Mouse (Mus musculus) megakaryocyte progenitor cell, adult 5-6 weeks (primary cell): ENCODE results near the gene Lrat. TPM values are rescaled to one million over a fixed set of nuclear protein-coding genes. Genes with fewer than 3 reads are reported as not detected.

ENCODE experiments used
- ATAC-seq: replicated peaks from 2 replicates; pipeline ENCODE4 v1.8.0; 2016; ENCODE audit warnings: mild to moderate bottlenecking, moderate TSS enrichment, inconsistent platforms; ENCODE audit not compliant: poor library complexity
- total RNA-seq, 2 experiments: library from RNA; stranded (forward) in 1 of 2; stranded (reverse) in 1 of 2; fragments of 157-497, 149-512 nt in 1 of 2; fragments of 200-1000 nt in 1 of 2; gene quantifications; 2 replicates each; pipeline versions ENCODE4 v1.2.3 to v1.2.4; 2015 to 2017

Gene Lrat
- total RNA-seq (2015) (not detected in 2 replicates), total RNA-seq (2017) (not detected in 2 replicates)

DNA sequence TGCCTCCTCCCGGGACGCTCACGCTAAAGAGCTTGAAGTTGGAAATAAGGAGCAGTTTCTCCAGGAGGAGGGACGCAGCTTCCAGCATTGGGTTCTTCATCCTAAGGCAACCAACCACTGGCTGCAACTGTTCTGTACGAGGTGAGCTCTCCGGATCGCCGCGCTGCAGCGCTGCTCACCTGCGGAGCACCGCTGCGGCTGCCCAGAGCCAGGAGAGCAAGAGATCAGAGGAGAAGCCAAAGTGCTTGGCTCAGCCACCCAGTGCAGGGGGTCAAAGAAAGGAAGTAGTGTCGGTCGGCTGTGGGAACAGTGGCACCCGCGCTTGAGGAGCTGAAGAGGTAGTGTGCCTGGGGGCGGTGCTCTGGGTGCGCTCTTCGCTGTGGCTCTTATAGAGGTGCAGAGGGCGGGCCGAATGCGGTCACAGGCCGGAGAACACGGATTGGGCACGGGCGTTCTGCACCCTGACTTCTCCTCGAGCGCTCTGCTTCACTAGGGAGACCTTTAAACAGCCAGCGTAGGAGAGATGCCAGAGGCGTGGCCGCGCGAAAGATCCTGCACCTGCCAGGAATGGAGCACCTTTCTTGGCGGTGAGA is at the start of gene Lrat:
Gene Lrat (minus strand): TSS at position 361 of the 593 bp plus-strand sequence.
- peak; percentile 71 for ATAC-seq

DNA sequence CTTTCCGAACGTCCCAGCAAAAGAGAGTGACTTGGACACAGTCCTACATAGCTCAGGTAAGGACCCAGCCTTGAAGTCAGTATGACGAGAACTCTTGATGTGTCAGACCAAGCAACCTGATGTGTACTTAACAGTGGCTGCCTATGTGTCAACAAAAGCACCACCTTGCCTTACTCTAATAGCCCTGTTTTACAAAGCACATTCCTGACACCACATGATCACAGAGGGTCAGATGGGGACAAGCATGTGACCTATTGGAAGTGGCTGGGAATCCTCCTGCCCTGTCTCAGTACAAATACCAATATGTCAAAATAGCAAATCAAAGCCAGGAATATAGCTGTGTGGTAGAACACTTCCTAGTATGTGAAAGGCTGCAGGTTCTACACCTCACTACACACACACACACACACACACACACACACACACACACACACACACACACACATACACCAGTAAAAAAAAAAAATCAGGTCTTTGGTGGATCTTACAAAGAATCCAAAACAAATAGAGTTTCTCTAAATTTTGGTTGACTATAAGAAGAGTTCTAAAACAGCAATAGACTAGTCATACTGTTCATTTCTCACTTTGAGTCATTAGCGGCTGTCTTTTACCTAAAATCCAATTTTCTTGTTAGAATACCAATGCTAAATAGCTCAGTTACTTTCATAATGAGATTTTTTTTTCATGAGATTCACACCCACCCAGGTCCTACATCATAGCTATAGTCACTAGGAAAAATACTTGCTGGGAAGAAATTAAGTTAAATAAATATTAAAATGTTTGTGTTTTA is 48.6 kb upstream of the Lrat start:
- ATAC-seq: no peak

DNA sequence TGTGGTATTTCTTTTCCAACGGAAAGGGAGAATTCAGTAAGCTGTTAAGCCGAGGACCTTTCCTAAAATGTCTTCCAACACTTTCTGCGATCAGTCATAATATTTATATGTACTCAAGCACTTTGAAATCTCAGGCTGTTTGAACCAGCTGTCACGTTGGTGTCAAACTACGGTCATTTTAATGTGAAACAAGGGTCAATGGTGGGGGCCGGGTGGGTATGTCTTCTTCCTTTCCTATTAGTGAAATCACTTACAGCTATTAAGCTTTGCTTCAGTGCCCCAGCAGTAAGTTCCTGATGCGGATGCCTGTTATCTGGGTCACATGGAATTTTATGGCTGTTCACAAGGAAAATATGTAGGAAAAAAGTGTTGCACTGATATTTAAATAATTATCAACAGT is 46.9 kb upstream of the Lrat start:
- ATAC-seq: no peak

DNA sequence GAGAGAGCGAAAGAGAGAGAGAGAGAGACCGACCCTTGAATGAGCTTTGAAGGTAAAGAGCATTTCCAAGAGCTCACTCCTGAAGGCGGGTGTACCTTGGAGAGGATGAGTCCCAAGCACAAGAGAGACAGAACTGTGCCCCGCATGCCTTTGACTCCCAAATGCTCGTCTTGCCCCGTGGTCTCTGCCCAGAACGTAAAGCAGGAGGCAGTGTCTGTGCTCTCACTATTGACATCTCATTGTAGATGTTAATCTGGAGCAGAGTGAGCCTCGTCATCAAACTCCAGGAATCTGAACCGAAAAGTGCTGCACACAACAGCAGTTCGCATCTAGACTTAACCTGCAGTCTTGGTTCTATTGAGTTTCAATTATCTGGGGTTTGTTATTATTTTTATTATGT is 46.4 kb upstream of the Lrat start:
- ATAC-seq: no peak

DNA sequence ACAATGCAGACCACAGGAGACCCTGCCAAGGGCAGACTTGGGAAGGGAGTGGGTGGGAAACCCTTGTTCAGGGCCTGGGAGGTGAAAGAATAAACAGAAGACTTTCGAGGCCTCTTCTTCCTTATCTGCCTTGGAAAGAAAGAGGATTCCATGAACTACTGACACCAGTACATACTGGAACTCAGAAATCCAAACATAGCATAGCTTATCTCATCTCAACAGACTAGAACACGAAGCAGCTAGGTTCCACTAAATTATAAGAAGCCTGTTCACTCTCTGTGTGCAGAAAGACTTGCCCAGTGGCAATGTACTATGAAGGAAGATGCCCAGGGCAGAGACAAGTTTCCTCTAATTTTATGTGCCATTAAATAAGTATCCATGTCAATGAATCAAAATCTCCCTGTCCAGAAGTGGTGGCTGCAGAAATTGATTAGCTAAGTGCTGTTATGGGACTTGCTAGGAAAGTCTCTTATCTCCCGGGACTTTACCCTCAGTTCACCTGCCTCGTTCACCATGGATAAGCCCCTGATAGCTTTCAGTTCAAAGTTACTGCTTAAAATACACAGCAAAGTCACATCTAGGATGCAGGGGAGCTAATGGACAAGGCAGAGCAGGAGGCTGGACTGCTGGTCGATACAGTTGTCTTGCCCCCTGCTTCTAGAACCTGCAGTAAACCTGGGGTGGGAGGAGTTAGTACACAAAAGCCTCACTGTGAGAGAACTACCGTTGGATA is 42.8 kb upstream of the Lrat start:
- no peak for ATAC-seq

DNA sequence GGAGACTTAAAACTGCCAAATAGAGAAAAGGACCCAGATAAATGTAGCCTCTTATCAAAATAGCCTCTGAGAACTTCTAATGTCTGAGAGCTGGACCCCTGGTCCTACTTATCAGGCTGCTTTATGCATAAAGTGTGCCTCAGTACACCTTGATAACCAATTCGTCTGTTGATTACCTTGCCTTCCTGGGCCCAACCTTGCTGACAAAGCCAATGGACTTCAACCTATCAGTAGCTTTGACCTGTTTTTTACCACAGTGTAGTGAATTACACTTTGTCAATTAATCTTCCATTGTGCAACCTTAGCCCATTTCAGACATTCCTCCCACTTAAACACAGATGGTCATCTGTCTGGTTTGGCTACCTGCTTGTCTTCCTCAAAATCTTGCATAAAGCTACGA is 24.1 kb upstream of the Lrat start:
- no peak for ATAC-seq

DNA sequence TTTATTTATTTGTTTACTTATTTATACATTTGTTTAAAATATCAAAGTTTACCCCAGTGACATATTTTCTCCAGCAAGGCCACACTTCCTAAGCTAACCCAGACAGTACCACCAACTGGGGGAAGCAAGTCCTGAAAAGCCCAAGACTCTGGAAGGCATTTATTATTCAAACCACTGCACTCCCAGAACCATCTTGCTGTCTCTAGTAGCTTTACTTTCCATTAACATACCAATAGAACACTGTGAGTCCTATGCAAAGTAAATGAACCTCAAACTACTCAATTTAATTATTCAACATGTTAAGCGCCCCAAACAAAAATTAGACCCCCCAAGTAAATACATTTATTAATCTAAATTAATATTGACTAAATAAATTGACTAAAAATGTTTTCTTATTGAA is 11.9 kb upstream of the Lrat start:
- no peak for ATAC-seq

DNA sequence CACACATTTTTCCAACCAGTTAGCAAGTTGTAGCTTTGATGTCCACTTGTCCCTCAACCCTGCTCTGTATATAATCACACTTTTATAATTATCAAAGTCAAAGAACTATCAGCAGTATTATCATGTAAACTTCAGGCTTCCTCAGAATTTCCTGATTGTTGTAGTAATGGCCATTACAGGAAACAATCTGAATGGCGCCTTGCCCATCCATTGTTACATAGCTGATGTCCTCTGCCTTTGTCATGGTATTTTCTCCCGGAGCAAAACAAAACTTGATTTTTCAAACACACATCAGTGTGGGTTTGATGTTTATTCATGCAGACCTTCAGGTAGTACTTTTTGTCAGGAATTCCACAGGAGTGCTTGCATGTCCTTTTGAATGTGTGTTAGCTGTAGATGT is 4.9 kb upstream of the Lrat start:
- ATAC-seq: no peak

DNA sequence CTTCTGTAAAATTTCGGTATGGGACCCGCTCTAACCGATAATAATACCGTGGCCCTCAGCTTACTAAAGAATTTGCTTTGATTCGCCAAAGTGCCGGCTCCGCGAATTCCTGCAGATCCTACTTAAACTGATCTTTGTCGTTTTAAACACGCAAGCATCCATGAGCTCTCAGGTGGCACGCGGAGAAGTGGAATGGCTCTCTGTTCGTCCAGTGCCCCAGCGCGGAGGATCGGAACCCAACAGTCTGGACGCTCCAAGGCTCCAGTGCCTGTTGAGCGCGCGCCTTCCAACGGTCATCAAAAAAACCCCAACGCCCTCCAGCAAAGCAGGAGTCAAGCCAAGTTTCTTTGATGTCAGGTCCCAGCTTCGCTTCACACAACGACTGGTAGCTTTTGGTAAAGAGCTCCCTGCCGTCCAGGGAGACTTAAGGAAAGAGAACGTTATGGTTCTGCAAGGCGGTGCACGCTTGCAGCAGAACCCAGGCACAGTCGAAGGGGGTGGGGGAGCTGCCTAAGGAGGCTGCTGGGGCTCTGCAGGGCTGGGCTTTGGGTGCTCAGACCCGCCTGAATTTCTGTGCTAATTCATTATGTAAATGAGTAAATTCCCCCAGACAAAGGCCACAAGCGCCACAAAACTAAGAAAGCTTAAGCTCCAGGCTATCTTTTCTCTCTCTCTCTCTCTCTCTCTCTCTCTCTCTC is 587 bp upstream of the Lrat start:
- ATAC-seq: no peak

DNA sequence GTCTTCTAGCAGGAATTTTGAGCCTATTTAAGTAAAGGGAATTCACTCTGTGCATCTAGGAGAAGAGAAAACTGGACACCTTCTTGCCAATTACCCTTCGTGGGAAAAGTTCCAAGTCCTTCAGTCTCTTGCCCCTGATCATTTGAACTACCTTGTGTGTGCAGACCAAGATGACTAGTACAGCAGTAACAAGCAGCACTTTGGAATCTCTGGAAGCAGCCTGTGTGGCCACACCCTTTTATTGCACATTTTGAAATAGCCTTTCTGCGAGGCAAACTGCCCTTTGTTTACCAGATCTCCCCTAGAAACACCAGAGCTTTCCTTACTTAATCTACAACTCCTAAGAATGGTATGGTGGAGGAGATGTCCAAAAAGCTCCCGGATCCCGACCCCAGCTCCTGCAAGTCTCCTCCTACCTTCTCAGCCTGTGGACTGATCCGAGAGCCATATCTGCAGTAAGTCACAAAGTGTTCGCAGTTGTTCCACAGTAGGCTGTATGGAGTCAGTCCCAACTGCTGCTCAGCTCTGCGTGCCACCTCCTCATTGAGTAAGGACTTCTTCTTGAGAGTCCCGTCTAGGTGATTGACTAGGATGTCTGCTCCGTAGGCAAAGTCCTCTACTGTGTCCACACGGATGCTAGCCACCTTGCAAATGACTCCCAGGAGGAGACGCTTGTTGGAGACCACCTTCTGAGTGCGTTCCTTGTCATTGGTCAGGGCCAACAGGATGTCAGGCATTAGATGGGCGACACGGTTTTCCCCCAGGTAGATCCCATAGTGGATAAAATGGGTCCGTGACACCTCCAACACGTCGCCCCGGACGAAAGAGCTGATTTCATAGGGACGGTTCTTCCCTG is 788 bp downstream of the Lrat start:
- no peak for ATAC-seq

DNA sequence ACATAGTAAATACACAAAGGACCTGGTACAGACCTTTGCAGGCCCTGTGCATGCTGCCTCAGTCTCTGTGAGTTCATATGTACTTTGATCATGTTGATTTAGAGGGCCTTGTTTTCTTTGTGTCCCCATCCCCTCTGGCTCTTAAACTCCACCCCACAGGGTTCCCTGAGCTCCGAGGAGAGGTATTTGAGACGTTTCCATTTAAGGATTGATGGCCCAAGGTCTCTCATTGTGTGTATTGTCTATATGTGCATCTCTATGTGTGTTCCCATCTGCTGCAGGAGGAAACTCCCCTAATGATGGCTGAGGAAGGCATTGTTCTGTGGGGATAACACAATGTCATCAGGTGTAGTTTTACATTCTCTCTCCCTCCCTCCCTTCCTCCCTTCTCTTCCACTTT is 14.9 kb downstream of the Lrat start:
- ATAC-seq: no peak

DNA sequence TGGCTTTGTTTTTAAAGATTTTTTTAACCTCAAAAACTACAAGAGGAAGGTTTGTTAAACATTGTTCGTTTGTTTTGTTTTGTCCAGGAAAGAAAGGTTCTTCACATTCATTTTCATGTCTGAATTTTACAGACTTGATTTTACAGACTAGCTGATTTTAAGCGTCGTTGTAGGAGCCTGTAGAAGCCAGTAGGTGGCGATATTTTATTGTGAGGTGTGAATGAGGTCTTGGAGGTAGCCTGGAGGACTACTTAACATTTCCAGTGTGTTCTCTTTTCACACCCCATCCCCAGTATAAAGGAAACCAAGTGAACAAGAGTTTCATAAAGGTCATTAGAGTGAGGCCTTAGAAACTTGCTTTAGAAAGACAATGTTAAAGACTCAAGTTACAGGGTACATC is 26.5 kb downstream of the Lrat start:
- ATAC-seq: peak; percentile 60; the same call in 1 of the 2 replicates

DNA sequence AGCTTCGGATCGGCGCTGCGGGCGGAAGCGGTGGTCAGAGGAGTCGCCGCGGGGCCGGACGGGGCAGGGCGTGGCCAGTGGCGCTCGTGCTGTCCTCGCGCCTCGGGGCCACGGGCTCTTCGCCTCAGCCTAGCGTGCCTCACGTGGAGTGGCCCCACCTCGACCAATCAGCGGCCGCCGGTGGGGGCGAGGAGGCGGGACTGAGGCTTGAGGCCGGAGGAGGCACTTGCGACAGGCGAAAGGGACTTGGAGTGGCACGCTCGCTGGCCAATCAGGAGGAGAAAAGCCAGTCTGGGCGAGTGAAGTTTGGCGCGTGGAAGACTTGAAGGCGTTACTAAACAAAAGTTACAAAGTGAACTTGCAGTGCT is 27.4 kb downstream of the Lrat start, which contains the start of gene Rbm46:
Gene Rbm46 (minus strand): TSS at position 112 of the 368 bp plus-strand sequence.
- peak; percentile 68 for ATAC-seq

DNA sequence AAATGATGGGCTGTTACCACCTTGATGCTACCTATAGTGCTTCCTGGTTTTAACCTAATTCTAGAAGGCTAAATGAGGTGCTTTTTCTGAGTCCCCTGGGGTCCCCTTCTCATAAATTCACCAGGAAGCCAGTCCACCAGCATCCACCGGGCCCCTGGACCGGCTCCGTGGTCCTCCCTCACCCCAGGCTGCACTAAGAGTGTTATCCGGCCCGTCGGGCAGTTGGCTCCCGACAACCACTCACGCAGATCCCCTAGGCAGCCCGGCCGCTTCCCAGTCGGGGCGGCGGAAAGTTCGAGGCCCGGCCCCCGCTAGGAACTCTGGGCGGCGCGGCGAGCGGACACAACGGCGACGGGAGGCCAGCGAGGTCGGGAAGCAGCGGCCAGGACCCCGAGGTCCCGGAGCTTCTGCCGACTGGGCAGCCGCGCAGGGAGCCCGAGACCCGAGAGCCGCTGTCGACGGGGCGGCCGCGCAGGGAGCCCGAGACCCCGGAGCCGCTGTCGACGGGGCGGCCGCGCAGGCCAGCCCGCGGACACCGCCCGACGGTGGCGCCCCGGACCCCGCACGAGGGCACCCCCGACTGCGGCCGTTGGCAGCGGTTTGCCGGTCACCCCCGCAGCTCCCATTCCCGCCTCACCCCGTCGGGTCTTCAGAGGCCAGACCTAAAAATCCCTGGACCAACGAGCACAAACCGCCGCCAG is 28.0 kb downstream of the Lrat start:
- no peak for ATAC-seq

DNA sequence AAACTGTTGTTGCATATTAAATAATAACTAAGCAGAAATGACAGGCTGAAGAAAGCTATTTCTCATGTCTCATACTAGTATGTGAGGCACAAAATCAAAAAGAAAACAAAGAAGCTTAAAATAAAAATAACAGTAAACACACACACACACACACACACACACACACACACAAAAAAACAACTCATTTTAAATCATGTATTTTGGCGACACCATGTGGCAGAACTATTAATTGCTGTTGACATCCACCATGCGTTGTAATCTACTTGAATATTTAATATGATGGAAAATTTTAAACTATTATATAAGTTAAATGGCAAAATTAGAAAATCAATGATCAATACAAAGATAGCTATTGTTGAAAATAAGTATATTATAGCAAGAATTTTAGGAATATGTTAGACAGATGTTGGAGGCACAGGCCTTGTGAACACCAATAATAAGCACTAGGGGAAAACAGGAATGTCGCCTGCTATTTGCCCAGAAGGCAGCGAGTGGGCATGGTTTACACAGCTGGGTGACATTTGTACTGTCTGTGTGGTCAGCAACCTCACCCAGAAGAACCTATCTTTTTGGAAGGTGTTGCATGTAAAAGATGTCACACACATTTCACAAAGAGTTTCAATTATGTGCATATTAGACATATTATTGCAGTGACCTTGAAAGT is 46.2 kb downstream of the Lrat start:
- ATAC-seq: peak; percentile 61; the same call in 1 of the 2 replicates
